Mouse (Mus musculus) CH12.LX (cell line): ENCODE data around the gene Fam110a.

Experiments used
- EP300 ChIP-seq: IDR thresholded peaks from 2 replicates; pipeline ENCODE4 v1.6.1; 2011; ENCODE audit warnings: low read length, improper control_type of control experiment
- ETS1 ChIP-seq: conservative IDR thresholded peaks from 2 replicates; pipeline ENCODE4 v1.6.1; 2012; ENCODE audit warnings: low read depth, mild to moderate bottlenecking, inconsistent platforms, low read length, improper control_type of control experiment, moderate library complexity
- GABPA ChIP-seq: IDR thresholded peaks from 2 replicates; pipeline ENCODE4 v1.6.1; 2012; ENCODE audit warnings: low read depth, low read length, improper control_type of control experiment, inconsistent platforms; ENCODE audit not compliant: insufficient replicate concordance
- JUND ChIP-seq: conservative IDR thresholded peaks from 2 replicates; pipeline ENCODE4 v1.6.1; 2011; ENCODE audit warnings: low read depth, low read length, improper control_type of control experiment
- MEF2A ChIP-seq: IDR thresholded peaks from 2 replicates; pipeline ENCODE4 v1.6.1; 2014; ENCODE audit warnings: low read depth, mild to moderate bottlenecking, inconsistent platforms, low read length, improper control_type of control experiment, borderline replicate concordance

GRCm38 (mm10) chr2:151961284-151962196 lies 18.5 kb downstream of the Fam110a start:
- TF ChIP-seq GABPA = no peak
- no peak for TF ChIP-seq JUND
- TF ChIP-seq ETS1 = no peak
- TF ChIP-seq EP300 = no peak
- TF ChIP-seq MEF2A = no peak
